Mouse (Mus musculus) stomach, postnatal 0 days (tissue): ENCODE data around the gene Kif26b.

Experiments
- CTCF ChIP-seq: IDR thresholded peaks from 2 replicates; pipeline ENCODE4 v1.5.1; 2016; ENCODE audit warnings: antibody characterized with exemption, low read depth, mild to moderate bottlenecking, moderate library complexity
- EP300 ChIP-seq: optimal IDR thresholded peaks from 2 replicates; pipeline ENCODE3; 2016; ENCODE audit warnings: antibody characterized with exemption

DNA sequence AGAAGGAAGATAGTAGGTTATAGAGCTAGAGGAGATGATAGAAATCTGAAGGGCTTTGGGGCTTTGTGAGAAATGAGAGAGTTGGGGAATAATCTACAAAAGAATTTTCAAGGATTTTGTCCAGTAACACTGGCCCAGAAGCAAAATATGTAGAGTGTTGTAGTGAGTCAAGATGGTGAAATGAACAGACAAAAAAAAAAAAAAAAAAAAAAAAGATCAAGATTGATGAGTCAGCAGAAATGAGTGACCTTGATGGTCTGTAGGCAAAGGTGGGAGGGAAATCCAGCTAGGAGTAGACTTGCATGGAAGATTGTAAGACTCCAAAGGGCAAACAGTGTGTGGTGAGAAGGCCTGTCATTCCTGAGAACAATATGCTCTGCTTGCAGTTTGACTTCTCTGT is 45.1 kb upstream of the Kif26b start:
- TF ChIP-seq CTCF: no peak
- no peak for TF ChIP-seq EP300
